Mouse (Mus musculus) heart, postnatal 0 days (tissue): ENCODE measurements around the gene Mtrf1l.

Source experiments
- CTCF ChIP-seq: IDR thresholded peaks from 2 replicates; pipeline ENCODE4 v1.5.1; 2016; ENCODE audit warnings: antibody characterized with exemption, control low read depth, low read depth
- EP300 ChIP-seq: IDR thresholded peaks from 2 replicates; pipeline ENCODE4 v1.6.1; 2016; ENCODE audit warnings: antibody characterized with exemption, low read depth

DNA sequence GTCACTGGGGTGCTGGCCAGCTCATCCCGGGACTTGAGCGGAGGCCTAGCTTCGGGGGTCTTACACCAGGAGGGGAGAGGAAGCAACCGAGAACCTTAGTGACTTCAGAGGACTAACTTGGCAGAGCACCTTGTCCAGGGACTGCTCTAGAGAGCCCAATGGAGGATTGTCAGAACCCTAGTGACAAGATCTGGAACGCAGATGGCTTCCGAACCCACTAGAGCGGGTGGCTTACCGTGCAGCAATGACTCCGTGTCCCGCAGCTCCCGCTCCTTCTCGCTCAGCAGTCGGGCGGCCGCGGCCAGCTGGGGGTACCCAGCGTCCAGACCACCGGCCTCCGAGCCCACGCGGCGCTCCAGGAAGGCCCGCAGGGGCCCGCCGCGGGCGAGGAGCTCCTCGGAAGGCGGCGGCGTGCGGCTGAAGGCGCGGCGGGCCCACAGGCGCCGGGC lies 395 bp downstream of the Mtrf1l start:
- TF ChIP-seq CTCF (no peak), EP300 (no peak)
